Mouse (Mus musculus): ENCODE measurements around the gene Gm7903. TPM values are rescaled to one million over a fixed set of nuclear protein-coding genes. Genes with fewer than 3 reads are reported as not detected.
"Not testable (repeated sequence)": the region's sequence is repeated elsewhere in the genome, so short reads cannot be mapped to it uniquely, and the experiment has no call there.

Gene Gm7903
- not detected in 2 replicates for total RNA-seq (2021)
- long read RNA-seq, result 0 reads

- DNase-seq, result not testable (repeated sequence)
Measured at GRCm38 (mm10) chrX:135433535-135433934, at the start of gene Gm7903. Gene Gm7903, plus strand, starts transcription at chrX:135433835.

- DNase-seq, result not testable (repeated sequence)
Measured at GRCm38 (mm10) chrX:135403578-135403977, 30.1 kb upstream of the Gm7903 start.

GRCm38 (mm10) chrX:135421203-135421602 is 12.4 kb upstream of the Gm7903 start:
- not testable (repeated sequence) for DNase-seq

GRCm38 (mm10) chrX:135421824-135422223 is 11.8 kb upstream of the Gm7903 start:
- not testable (repeated sequence) for DNase-seq

GRCm38 (mm10) chrX:135422473-135422872 is 11.2 kb upstream of the Gm7903 start:
- DNase-seq, result not testable (repeated sequence)

GRCm38 (mm10) chrX:135464160-135464559 is 30.5 kb downstream of the Gm7903 start:
- DNase-seq, result not testable (repeated sequence)

GRCm38 (mm10) chrX:135481902-135482301 is 48.3 kb downstream of the Gm7903 start:
- DNase-seq, result not testable (repeated sequence)

GRCm38 (mm10) chrX:135483183-135483582 is 49.5 kb downstream of the Gm7903 start:
- not testable (repeated sequence) for DNase-seq

Other genes with a start within 250 kb of the Gm7903 start
- gene Tceal6, start 223.1 kb upstream of the Gm7903 start, total RNA-seq (2021), result 3.1 and 4.1 TPM in 2 replicates
- not detected in 2 replicates for gene Pramel3, start 131.5 kb upstream of the Gm7903 start, total RNA-seq (2021)
- gene Gm5128, start 60.6 kb upstream of the Gm7903 start, total RNA-seq (2021), result not detected in 2 replicates
- gene AV320801, start 60.8 kb downstream of the Gm7903 start, total RNA-seq (2021), result not detected in 2 replicates
- gene Nxf7, start 164.9 kb downstream of the Gm7903 start, total RNA-seq (2021), result not detected in 2 replicates
- gene Prame, start 193.9 kb downstream of the Gm7903 start, total RNA-seq (2021), result not detected in 2 replicates